21 mouse cellular contexts compared by ENCODE assay signal in the genomic region with DNA sequence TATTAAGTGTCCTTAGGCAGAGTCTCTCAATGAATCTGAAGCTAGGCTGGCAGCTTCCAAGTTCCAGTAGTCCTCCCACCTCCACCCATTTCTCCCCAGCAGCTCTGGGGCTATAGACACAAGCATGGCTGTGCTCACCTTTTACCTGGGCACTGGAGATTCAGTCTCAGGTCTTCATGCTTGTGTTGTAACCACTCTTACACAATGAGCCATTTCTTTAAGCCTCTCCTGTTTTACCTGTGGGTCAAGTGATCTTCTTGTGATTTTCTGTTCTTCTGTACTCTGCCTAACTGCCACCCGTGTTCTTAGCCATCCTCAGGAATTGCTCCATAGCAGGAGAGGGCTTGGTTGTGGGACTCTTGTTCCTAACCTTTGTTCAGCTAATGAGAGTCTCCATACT. TPM values are rescaled to one million over a fixed set of nuclear protein-coding genes. Genes with fewer than 3 reads are reported as not detected.
"Had no signal": no experiment of that assay in that cellular context is flagged by ENCODE, and none has a peak within 500 bp of the region (broad histone marks: within the 10 kb centered on the region; RNA-seq: fewer than 3 reads in every experiment).

No protein-coding gene starts in this region.

- H3K9me3 ChIP-seq: liver, embryonic 13.5 days; liver, embryonic 15.5 days; megakaryocyte, embryonic 14.5 days; midbrain, embryonic 13.5 days; midbrain, embryonic 15.5 days; neural tube, embryonic 12.5 days; stomach, embryonic 15.5 days had no signal

- H3K4me1 ChIP-seq: liver, embryonic 13.5 days; liver, embryonic 15.5 days; megakaryocyte, embryonic 14.5 days; midbrain, embryonic 13.5 days; midbrain, embryonic 15.5 days; neural tube, embryonic 12.5 days; stomach, embryonic 15.5 days had no signal

- ATAC-seq: liver, postnatal 0 days; midbrain, embryonic 13.5 days; midbrain, embryonic 15.5 days had no signal

- H3K4me3 ChIP-seq: liver, embryonic 13.5 days; liver, embryonic 15.5 days; megakaryocyte, embryonic 14.5 days; midbrain, embryonic 13.5 days; midbrain, embryonic 15.5 days; neural tube, embryonic 12.5 days; stomach, embryonic 15.5 days had no signal

- H3K4me2 ChIP-seq: liver, embryonic 11.5 days; liver, embryonic 13.5 days; liver, embryonic 15.5 days; lung, embryonic 14.5 days; midbrain, embryonic 11.5 days; midbrain, embryonic 13.5 days; midbrain, embryonic 15.5 days; neural tube, embryonic 12.5 days; stomach, embryonic 15.5 days had no signal

- H3K36me3 ChIP-seq: liver, embryonic 13.5 days; liver, embryonic 15.5 days; midbrain, embryonic 13.5 days; midbrain, embryonic 15.5 days; neural tube, embryonic 12.5 days; stomach, embryonic 15.5 days had no signal

- H3K27me3 ChIP-seq: liver, embryonic 13.5 days; midbrain, embryonic 13.5 days; midbrain, embryonic 15.5 days; neural tube, embryonic 12.5 days; stomach, embryonic 15.5 days had no signal

- H3K9ac ChIP-seq: liver, embryonic 13.5 days; liver, embryonic 15.5 days; liver, postnatal 0 days; lung, embryonic 14.5 days; midbrain, embryonic 13.5 days; midbrain, embryonic 15.5 days; neural tube, embryonic 12.5 days; stomach, embryonic 15.5 days had no signal

- H3K27ac ChIP-seq: liver, embryonic 13.5 days; liver, embryonic 15.5 days; macrophage; midbrain, embryonic 13.5 days; midbrain, embryonic 15.5 days; neural tube, embryonic 12.5 days; stomach, embryonic 15.5 days; stomach, postnatal 0 days had no signal

- DNase-seq: liver, embryonic 13.5 days; liver, postnatal 0 days; lung, embryonic 14.5 days; right cerebral cortex, postnatal 14 days; thymus, adult 2 months; thymus, postnatal 25 days had no signal

RNA-seq across cellular contexts. Expression of gene Ptchd3, which starts 60.0 kb away (rescaled TPM):
- total RNA-seq: megakaryocyte progenitor cell, adult 5-6 weeks; monocyte, adult 5-6 weeks; neutrophil, adult 5-6 weeks had no signal
- polyA plus RNA-seq: liver, embryonic 11.5 days; liver, embryonic 13.5 days; liver, embryonic 15.5 days; liver, postnatal 0 days; lung, embryonic 14.5 days; macrophage; midbrain, embryonic 11.5 days; midbrain, embryonic 13.5 days; midbrain, embryonic 15.5 days; midbrain, postnatal 0 days; neural tube, embryonic 12.5 days; spleen, adult 2 months; stomach, embryonic 15.5 days; stomach, postnatal 0 days had no signal
